Mouse (Mus musculus): Measurements from ENCODE around the gene Lhfpl4.

GRCm38 (mm10) chr6:113176613-113177012, 18.6 kb downstream of the Lhfpl4 start:
- TF ChIP-seq CTCF (conservative IDR thresholded peaks at IDR 0.05; ENCODE audit: low read length), result no peak
- TF ChIP-seq NANOG (IDR thresholded peaks at IDR 0.05; ENCODE audit: borderline replicate concordance, low read length), result no peak
- no peak for TF ChIP-seq POU5F1 (IDR thresholded peaks at IDR 0.05; ENCODE audit: borderline replicate concordance, low read length)
